Mouse (Mus musculus) kidney, postnatal 4 days (tissue): Measurements from ENCODE around the gene Phf21b.
A peak's percentile ranks its signal among the peaks of the same experiment; 100 is the strongest.
"Not testable (repeated sequence)": the region's sequence is repeated elsewhere in the genome, so short reads cannot be mapped to it uniquely, and the experiment has no call there.

Experiments used
- DNase-seq, 2 experiments: peaks; one replicate each; pipeline ENCODE4 v3.0.0; 2021; ENCODE audit warnings: mixed read lengths in 2 of 2

Phf21b gene

DNA sequence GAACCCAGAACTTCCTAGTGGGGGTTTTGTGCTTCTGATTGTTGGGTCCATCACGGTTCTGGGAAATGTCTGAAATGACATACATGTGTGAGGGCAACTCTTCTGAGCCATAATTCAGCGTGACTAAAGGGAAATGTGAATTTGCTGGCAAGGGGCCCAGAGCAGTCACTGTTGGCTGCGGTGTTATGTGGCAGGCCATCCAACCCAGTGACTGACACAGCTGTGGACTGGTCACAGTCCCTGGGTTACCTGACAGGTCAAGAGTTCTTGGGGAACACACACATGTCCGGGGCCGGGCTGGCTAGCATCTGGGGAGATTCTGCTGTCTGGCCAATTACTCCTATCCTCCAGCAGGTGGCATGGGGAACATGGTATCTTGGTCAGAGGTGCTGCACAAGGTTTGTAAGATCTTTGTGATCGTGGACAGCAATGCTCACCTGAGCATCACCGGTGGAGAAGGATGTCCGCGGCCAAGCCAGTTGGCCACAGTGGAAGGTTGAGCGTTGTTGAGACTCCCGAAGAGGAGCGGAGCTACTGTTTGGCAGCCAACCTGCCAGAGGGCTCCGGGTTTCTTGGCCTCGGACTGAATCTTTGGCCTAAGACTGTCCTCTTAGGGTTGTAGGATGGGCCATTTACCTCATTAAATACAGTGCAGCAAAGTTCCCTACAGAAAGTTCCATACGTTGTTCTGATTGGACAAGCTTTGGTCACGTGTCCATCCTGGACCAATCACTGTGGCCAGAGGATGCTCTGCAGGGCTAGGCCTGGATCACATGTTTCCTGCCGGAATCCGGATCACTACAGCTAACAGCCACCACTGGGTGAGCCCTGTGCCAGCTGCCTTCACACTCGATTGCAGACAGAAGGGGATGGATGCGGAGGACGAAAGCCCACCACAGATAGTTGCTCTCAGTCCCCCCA lies 83.4 kb downstream of the Phf21b start:
- peak in 1 of 2 experiments; percentile 22 for DNase-seq

DNA sequence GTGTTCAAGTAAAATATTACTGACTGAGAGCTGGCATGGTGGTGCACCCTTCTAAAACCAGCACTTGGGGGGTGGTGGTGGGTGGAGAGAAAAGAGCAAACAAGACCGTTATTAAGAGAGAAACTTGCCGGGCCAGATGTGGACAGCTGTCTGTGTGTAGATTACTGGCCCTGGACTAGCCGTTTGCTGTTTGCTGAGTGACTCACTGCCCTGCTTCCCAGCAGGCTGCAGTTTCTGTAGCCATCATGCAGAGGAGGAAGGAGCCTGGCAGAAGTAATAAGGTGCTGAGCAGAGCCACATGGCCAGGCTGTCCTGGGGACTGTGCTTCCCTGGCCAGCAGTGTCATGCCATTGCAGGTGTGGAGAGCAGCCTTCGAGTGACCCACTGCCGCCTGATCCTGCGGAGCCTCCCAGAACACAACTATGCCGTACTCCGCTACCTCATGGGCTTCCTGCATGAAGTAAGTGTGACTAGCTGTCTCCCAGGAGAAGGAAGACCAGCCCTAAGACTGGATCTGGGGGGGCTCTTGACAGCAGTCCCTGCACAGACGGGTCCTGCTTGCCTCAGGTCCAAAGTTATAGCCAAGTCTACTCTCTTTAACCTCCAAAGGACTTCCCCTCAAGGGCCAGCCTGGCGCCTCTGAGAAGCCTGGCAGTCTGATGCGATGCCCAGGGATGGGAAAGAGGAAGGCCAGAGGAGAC lies 86.1 kb downstream of the Phf21b start:
- no peak for DNase-seq

DNA sequence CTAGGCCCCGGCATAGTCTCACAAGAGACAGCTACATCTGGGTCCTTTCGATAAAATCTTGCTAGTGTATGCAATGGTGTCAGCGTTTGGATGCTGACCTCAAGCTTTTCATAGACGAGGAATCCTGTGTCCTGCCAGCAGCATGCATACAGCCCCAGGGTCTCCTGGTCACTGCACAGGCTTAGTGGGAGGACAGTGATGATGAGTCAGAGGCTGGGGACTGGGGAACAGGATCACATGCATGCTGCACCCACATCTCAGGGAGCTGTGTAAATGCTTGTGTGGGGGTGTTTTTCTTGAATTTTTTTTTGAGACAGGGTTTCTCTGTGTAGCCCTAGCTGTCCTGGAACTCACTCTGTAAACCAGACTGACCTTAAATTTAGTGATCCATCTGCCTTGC lies 87.3 kb downstream of the Phf21b start:
- DNase-seq = not testable (repeated sequence)

DNA sequence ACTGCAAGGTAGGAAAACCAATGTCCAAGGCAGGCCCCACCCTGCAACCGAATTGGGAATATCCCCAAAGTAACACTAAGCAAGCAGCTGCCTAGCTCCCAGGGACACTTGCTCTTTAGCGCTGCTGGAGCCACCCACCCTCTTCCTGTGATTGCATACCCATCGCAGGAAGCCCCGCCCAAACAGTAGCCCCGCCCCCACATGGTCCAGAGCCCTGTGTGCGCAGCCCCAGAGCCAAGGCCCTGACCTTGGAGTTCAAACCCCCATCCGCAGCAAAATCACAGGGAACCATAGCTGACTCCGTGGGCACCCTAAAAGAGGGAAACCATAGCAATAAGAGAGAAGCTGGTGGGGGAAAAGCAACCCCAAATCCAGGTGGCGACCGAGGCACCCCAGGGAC lies 89.2 kb downstream of the Phf21b start:
- DNase-seq = peak; percentile 38 to 51

DNA sequence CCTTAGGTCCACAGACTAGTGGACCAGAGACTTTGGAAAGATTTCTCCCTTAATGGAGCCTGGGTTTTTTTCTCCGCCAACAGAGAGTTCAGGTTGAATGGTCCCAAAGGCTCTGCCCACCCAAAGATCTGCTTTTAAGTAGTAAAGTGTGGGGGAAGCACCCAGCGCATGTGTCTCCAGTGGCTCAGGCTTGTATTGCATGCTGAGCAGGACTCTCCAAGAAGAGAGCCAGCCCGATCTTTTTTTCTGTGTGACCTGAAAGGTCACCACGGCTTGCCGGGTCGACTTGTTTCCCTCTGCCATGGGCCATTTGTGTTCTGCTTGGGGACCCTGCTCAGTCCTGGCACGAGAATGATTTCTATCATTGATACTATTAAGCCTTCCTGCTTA lies 92.4 kb downstream of the Phf21b start:
- peak; percentile 33 to 55 for DNase-seq

DNA sequence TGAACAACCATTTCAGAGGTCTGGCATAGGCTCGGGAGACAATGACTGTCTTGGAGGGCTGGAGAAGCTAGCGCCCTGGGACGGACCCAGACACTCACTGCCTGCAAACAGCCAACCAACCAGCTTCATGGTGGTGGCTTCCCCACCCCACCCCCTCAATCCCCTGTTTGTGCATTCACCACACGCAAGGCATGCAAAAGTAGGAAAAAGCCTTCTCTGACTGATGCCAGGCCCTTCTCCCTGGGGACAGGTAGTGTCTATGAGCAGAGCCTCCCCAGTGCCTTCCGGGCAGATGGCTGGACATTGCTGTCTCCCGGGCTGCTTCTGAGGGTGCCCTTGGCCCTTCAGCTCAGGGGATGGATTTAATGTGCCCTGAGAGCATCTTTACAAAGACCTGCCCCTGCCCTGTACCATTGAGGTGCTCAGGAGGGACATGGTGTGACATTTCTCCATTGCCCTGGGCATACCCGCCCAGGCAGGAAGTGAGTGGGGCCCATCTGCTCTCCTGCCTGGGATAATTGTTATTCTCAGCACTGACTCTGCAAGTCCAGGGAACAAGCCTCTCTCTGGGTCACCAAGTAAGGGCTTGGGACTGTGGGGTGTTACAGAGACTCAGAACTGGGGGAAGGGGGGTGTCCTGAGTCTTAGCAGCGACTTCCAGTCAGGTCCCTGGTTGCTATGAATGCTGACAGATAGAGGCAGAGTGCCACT lies 93.0 kb downstream of the Phf21b start:
- no peak for DNase-seq

DNA sequence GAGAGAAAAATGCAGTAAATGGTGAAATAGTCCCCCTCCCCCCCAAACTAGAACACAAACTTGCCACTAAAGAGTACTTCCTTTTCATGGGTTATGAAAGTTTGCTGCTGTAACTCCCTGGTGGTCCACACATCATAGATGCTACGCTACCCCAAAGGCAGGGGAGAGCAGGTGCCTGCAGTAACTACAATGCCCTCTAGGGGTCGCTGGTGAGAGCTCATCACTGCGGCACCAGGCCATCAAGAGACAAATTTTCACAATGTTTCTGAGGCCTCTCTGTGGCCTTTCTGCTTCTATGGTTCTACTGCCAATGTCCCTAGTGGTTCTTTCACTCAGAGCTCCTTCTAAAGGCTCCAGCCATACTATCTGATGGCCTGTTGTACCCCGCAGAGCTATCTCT lies 97.4 kb downstream of the Phf21b start:
- peak; percentile 52 to 57 for DNase-seq

DNA sequence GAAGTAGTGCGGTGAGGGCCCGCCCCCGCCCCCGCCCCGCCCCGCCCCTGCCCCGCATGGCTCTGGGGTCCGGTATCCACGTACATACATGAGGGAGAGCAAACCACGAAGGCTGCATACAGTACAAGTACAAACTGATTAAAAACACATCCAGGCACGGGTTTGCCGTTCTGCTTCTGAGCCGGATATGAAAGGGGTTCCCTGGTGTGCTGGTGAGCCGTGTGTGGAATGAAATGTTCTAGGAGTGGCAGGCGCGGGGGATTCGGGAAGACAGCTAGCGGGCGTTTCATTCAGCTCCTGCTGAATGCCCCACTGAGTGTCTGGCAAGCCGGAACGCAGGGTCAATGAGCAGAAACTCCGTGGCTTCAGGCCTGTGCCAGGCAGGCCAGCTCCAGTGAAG lies 99.4 kb downstream of the Phf21b start:
- peak; percentile 37 to 41 for DNase-seq

DNA sequence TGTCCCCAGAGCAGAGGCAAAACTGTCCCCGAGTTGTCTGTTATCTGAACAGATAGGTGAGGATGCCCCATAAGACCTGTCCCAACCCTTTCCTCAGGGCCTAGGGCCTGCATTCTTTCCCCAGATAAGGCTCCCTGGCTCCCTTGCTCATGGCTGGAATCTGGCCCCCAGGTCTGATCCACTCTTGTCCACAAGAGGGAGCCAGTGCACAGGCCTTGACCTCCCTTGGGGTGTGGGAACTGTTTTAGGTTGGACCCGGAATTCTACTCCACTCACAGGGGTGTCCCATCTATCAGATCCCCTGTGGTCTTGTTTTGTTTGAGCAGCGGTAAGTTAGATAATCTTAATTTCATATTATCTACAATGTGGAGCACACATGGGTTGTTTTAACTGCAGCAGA lies 100.9 kb downstream of the Phf21b start:
- DNase-seq = peak; percentile 86

DNA sequence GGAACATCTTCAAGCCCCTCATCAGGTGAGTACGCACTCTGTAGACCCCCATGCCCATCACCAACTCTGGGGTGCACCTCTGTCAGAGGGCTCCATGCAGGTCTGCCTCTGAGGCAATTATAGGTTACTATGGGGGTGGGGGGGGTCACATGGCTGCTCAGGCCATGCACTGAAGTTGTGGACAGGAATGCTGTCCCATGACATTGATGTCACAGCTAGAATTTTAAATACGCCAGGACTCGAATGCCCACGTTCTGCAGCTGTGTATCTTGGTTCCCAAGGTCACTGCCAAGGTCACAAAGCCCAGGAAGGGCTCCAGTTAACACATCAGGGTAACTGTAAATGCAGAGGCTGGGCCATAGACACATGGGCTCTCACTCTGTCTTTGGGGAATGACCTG lies 110.0 kb downstream of the Phf21b start:
- DNase-seq = no peak

DNA sequence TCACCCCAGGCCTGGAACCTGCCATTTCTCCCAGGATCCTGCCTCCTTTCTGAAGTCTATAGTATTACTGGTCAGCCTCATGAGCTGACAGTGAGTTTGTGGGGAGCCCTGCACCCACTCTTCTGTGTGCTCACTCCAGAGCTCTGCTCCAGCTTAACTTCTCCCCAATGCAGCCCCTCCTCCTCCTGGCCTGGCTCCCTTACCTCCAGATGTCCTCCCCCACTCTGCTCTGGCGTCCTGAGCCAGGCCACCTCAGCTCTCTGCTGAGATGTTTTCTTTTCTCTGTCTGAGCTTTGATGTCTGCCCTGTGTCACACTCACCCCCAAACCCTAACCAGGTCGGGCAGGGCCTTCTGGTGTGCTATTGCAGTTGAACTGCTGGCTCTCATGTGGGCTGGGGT lies 111.5 kb downstream of the Phf21b start:
- DNase-seq = no peak

DNA sequence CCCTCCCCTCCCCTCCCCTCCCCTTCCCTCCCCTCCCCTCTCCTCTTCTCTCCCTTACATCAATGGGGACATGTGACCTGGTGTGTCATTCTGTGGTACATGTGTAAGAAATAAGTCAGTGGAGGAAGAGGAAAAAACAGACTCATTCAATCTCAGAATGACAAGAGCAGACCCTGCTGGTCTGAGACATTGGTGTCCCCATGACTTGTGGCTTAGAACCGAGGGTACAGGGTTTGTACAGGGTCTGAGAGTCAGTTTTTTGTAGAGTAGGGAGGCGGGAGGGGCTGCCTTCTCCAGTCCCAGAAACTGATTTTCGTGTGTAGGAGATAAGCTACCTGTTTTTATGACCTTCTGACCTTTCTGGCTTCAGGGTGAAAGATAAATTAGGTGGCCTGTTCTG lies 112.5 kb downstream of the Phf21b start:
- DNase-seq = no peak

DNA sequence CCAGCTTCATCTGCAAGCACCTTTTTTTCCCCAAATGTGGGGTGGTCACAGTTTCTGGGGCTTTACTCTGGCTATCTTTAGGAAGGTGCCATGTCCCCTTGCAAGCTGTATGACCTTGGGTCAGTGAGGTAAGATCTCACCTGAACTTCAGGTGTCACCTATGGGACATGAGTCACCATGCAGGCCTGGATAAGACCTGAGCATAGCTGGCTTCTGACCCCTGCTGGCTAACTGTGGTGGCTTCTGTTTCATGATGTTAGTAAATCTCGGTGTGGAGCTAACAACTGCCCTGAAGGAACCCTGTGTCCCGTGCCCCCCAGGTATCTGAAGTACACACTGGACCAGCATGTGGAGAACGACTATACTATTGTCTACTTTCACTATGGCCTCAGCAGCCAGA lies 114.3 kb downstream of the Phf21b start:
- no peak for DNase-seq

DNA sequence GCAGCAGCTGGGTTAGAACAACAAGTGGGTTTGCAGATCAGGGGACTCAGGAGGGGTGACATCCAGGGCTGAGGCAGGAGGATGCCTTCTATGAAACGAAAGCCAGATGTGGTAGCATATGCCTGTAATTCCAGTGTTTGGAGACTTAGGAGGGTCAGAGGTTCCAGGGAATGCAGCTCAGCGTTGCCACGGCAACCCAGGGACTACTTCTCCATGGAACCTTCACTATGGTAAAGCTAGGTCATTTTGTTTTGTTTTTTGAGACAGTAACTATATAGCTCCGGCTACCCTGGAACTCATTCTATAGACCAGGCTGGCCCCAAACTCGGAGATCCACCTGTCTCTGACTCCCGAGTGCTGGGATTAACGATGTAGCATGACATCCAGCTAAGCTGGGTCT lies 117.6 kb downstream of the Phf21b start:
- DNase-seq = no peak

DNA sequence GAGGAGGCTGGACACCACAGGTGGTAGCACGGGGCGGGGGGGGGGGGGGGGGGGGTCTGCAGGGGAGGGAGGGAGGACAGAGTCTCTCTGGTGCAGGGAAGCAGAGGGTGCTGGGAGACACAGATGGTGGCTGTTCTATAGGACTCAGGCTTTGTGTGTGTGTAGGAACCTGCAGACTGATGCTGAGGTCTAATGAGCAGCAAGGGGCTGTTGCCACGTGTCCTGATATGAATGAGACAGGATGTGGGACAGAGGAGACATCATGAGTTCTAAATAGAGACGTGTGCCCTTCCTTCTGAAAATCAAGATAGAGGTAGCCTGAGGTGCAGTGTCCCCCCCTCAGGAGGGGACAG lies 118.9 kb downstream of the Phf21b start:
- no peak for DNase-seq

DNA sequence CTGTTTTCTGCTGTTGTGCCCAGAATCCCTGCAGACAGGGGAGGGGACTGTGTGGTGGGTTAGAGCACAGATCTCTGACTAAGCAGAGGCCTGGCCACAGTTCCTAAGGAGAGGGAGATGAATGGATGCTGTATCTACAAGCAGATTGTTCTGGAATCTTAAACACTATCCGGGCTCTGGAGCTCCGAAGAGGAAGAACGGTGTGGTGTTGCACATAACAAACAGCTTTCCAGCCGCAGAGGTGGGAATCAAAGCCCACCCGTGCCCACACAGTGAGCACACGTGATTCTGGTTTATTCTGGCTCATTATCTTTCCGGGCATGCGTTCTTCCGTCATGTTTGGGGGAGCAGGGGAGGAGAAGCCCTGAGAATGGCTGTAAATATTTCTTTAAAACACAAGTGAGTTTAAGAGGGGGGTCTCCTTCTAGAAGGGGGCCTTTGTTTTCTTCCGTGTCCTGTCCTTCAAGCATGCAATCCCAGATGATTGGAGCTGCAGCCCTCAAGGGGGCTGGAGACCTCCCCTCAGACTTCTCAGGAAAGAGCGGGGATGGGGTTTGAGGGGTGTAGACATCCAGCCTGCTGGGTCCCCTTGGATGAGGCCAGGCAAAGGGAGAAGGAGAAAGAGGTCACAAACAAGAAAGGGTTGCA lies 119.4 kb downstream of the Phf21b start:
- no peak for DNase-seq
